Mouse (Mus musculus) cerebellum, adult 9-11 months (tissue): ENCODE results near the gene Ifitm6.
"Not testable (repeated sequence)": the region's sequence is repeated elsewhere in the genome, so short reads cannot be mapped to it uniquely, and the experiment has no call there.

Experiments used
- DNase-seq: peaks from one replicate; pipeline ENCODE4 v3.0.0; 2022

Gene Ifitm6

DNA sequence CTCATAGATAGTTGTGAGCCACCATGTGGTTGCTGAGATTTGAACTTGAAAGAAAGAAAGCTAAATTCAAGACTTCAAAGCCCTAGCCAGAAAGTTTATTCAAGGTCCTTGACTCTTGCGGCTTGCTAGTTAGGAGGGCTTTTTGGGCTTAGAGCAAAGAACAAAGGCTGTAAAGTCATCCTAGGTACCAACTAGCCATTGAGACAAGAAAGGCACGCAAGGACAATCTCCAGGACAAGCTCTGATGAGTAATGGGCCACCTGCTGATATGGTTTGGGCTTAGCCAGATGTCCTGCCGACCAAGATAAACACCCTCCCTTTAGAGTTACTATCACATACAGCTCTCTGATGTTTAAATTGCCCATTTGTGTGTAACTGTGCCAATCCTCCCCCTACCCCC, 49.0 kb downstream of the Ifitm6 start:
- DNase-seq = not testable (repeated sequence)

DNA sequence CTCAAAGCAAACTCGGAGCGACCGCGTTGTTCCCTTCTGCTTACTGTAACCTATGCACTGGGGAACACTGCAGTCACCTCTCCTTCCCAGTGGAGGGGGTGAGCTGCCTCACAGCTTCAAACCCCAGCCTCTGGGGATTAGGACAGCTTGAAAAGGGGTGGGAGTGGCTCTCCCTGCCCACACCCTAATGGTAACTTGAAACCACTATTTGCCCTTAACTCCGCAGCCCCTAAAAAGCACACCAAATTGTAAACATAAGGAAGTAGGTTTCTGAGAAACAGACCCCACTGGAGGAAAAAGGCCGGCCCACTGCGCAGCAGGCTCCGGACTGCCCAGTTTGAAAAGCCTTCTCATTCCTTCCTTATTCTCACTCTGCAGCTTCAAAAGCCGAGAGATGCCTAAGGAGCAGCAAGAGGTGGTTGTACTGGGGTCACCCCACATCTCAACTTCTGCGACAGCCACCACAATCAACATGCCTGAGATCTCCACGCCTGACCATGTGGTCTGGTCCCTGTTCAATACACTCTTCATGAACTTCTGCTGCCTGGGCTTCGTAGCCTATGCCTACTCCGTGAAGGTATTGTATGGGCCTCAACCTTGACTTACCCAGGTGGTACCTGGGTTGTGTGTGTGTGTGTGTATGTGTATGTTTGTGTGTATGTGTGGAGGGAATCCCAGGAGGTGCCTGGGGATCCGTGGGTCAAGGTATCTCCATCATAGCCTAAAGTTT, 49.7 kb downstream of the Ifitm6 start:
- DNase-seq = no peak

DNA sequence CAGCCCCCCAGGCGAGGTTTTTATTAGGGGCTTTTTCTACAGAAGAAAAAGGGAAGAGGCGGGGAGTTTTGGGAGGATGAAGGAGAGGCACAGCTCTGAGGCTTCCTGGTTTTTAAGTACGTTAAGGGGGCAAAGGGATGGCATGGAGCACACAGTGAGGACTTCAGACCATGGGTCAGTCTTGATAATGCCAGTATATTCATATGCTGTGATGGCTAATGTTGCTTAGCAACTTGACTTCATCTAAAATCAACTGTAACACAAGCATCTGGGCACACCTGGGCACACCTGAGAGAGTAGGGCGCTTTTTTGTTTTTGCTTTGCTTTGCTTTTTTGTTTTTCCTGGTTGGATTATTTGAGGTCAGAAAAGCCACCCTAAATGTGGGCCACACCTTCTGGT, 50.8 kb downstream of the Ifitm6 start, which contains the start of gene Ifitm1:
Ifitm1 (plus strand) TSS at position 301 of the 400 bp plus-strand sequence.
- DNase-seq = no peak
